In genomic region chr7:102733793-102734192, GRCm38 (mm10) we compare ENCODE assay signal across 30 mouse cellular contexts. TPM values are rescaled to one million over a fixed set of nuclear protein-coding genes. Genes with fewer than 3 reads are reported as not detected.
A peak's percentile ranks its signal among the peaks of the same experiment; 100 is the strongest.
DNase-seq lines count a peak whose midpoint lies in the region; ATAC-seq and TF ChIP-seq lines count a peak whose summit lies in the region.
"Had no signal": no experiment of that assay in that cellular context is flagged by ENCODE, and none has a peak within 500 bp of the region (broad histone marks: within the 10 kb centered on the region; RNA-seq: fewer than 3 reads in every experiment).

No protein-coding gene starts in this region.

- ATAC-seq in embryonic facial prominence, embryonic 12.5 days (ENCODE audit: insufficient number of reproducible peaks, insufficient read depth, low FRiP score, low TSS enrichment): peak; percentile 64; the same call in 1 of the 2 replicates
- 0 out of 2 replicates have a peak, but pooled peaks have one; percentile 9 for ATAC-seq in kidney, embryonic 15.5 days (replicated peaks; ENCODE audit: low FRiP score)
- ATAC-seq in midbrain, embryonic 12.5 days (ENCODE audit: low FRiP score, low read depth): peak; percentile 34; the same call in 1 of the 2 replicates
- ATAC-seq in midbrain, embryonic 16.5 days: no peak
- peak; percentile 46; the same call in 1 of the 2 replicates for ATAC-seq in stomach, embryonic 14.5 days (ENCODE audit: insufficient number of reproducible peaks, insufficient read depth, low FRiP score, low read depth)
- no peak for ATAC-seq in stomach, postnatal 0 days (ENCODE audit: low FRiP score, low TSS enrichment)
- ATAC-seq: activated CD4-positive, CD25-positive, alpha-beta regulatory T cell, adult 4 months; forebrain, embryonic 15.5 days; hindbrain, postnatal 0 days had no signal

- H3K27ac ChIP-seq in embryonic facial prominence, embryonic 12.5 days: no peak overlapping the region
- H3K27ac ChIP-seq in embryonic facial prominence, embryonic 10.5 days (replicated peaks): no peak overlapping the region
- no peak overlapping the region for H3K27ac ChIP-seq in kidney, embryonic 15.5 days
- no peak overlapping the region for H3K27ac ChIP-seq in midbrain, embryonic 12.5 days (replicated peaks)
- H3K27ac ChIP-seq in midbrain, embryonic 16.5 days (ENCODE audit: low read length): no peak overlapping the region
- H3K27ac ChIP-seq in stomach, embryonic 14.5 days (ENCODE audit: low read length): no peak overlapping the region
- H3K27ac ChIP-seq in stomach, postnatal 0 days (replicated peaks): no peak overlapping the region
- H3K27ac ChIP-seq: embryonic facial prominence, embryonic 15.5 days; forebrain, embryonic 15.5 days; heart, embryonic 10.5 days; hindbrain, embryonic 13.5 days; hindbrain, postnatal 0 days had no signal

- WGBS in embryonic facial prominence, embryonic 12.5 days: 52% methylated on average over 1 of the region's 1 CpGs
- WGBS in embryonic facial prominence, embryonic 10.5 days: 63% methylated on average over 1 of the region's 1 CpGs
- WGBS in kidney, embryonic 15.5 days: 29% methylated on average over 1 of the region's 1 CpGs
- 85% methylated on average over 1 of the region's 1 CpGs for WGBS in midbrain, embryonic 12.5 days
- 94% methylated on average over 1 of the region's 1 CpGs for WGBS in midbrain, embryonic 16.5 days
- 22% methylated on average over 1 of the region's 1 CpGs for WGBS in stomach, embryonic 14.5 days
- whole genome bisulfite sequencing in stomach, postnatal 0 days: 15% methylated on average over 1 of the region's 1 CpGs

- no peak for DNase-seq in embryonic facial prominence, embryonic 10.5 days (ENCODE audit: low spot score)
- no peak for DNase-seq in kidney, adult 8-10 months
- no peak for DNase-seq in stomach, postnatal 0 days (ENCODE audit: low spot score)
- DNase-seq: adrenal gland, adult 8-10 months; adrenal gland, postnatal 25 days; cerebellum, adult 11-12 months; cerebellum, adult 8-10 months; cerebellum, postnatal 10 days; cerebellum, postnatal 36 days; embryo, embryonic 11 days; gastrocnemius, postnatal 25 days; heart, adult 18-20 months had no signal

- no peak overlapping the region for H3K9ac ChIP-seq in embryonic facial prominence, embryonic 12.5 days
- no peak overlapping the region for H3K9ac ChIP-seq in kidney, embryonic 15.5 days
- H3K9ac ChIP-seq in midbrain, embryonic 12.5 days (replicated peaks): no peak overlapping the region
- H3K9ac ChIP-seq in midbrain, embryonic 16.5 days (ENCODE audit: low read depth, low read length): no peak overlapping the region
- no peak overlapping the region for H3K9ac ChIP-seq in stomach, embryonic 14.5 days (replicated peaks; ENCODE audit: low read depth, low read length)
- no peak overlapping the region for H3K9ac ChIP-seq in stomach, postnatal 0 days (ENCODE audit: low read length)
- H3K9ac ChIP-seq: embryonic facial prominence, embryonic 15.5 days; forebrain, embryonic 15.5 days; hindbrain, embryonic 13.5 days had no signal

- TF ChIP-seq EP300 in stomach, postnatal 0 days (optimal IDR thresholded peaks at IDR 0.05): no peak

- H3K36me3 ChIP-seq in embryonic facial prominence, embryonic 12.5 days: no peaks in the 10 kb centered on the region
- no peaks in the 10 kb centered on the region for H3K36me3 ChIP-seq in embryonic facial prominence, embryonic 10.5 days (replicated peaks)
- no peaks in the 10 kb centered on the region for H3K36me3 ChIP-seq in kidney, embryonic 15.5 days
- H3K36me3 ChIP-seq in midbrain, embryonic 12.5 days: no peaks in the 10 kb centered on the region
- H3K36me3 ChIP-seq in midbrain, embryonic 16.5 days (ENCODE audit: control insufficient read depth, insufficient read depth, low read length): no peaks in the 10 kb centered on the region
- H3K36me3 ChIP-seq in stomach, embryonic 14.5 days (ENCODE audit: control insufficient read depth, insufficient read depth, low read length): no peaks in the 10 kb centered on the region
- no peaks in the 10 kb centered on the region for H3K36me3 ChIP-seq in stomach, postnatal 0 days (ENCODE audit: control insufficient read depth, insufficient read depth, low read length)
- H3K36me3 ChIP-seq: embryonic facial prominence, embryonic 15.5 days; forebrain, embryonic 15.5 days; heart, embryonic 10.5 days; hindbrain, embryonic 13.5 days had no signal

- TF ChIP-seq CTCF in stomach, postnatal 0 days (IDR thresholded peaks at IDR 0.05; ENCODE audit: low read depth): no peak

- no peaks in the 10 kb centered on the region for H3K27me3 ChIP-seq in embryonic facial prominence, embryonic 12.5 days
- no peaks in the 10 kb centered on the region for H3K27me3 ChIP-seq in embryonic facial prominence, embryonic 10.5 days (replicated peaks; ENCODE audit: low read depth, poor library complexity, severe bottlenecking)
- no peaks in the 10 kb centered on the region for H3K27me3 ChIP-seq in kidney, embryonic 15.5 days
- no peaks in the 10 kb centered on the region for H3K27me3 ChIP-seq in midbrain, embryonic 12.5 days
- H3K27me3 ChIP-seq in midbrain, embryonic 16.5 days (ENCODE audit: control insufficient read depth, insufficient read depth, low read depth, low read length): no peaks in the 10 kb centered on the region
- H3K27me3 ChIP-seq in stomach, embryonic 14.5 days (ENCODE audit: control insufficient read depth, insufficient read depth, low read length): no peaks in the 10 kb centered on the region
- no peaks in the 10 kb centered on the region for H3K27me3 ChIP-seq in stomach, postnatal 0 days (ENCODE audit: control insufficient read depth, insufficient read depth, low read length)
- H3K27me3 ChIP-seq: embryonic facial prominence, embryonic 15.5 days; forebrain, embryonic 15.5 days; hindbrain, embryonic 13.5 days had no signal

- H3K4me3 ChIP-seq in embryonic facial prominence, embryonic 12.5 days: no peak overlapping the region
- H3K4me3 ChIP-seq in embryonic facial prominence, embryonic 10.5 days: no peak overlapping the region
- no peak overlapping the region for H3K4me3 ChIP-seq in kidney, embryonic 15.5 days (replicated peaks)
- no peak overlapping the region for H3K4me3 ChIP-seq in midbrain, embryonic 12.5 days
- H3K4me3 ChIP-seq in midbrain, embryonic 16.5 days (ENCODE audit: low read depth, low read length): no peak overlapping the region
- H3K4me3 ChIP-seq in stomach, embryonic 14.5 days (ENCODE audit: low read depth, low read length): no peak overlapping the region
- no peak overlapping the region for H3K4me3 ChIP-seq in stomach, postnatal 0 days (ENCODE audit: low read depth, low read length)
- H3K4me3 ChIP-seq: embryonic facial prominence, embryonic 15.5 days; forebrain, embryonic 15.5 days; heart, embryonic 10.5 days; hindbrain, embryonic 13.5 days had no signal

- no peaks in the 10 kb centered on the region for H3K9me3 ChIP-seq in embryonic facial prominence, embryonic 12.5 days
- no peaks in the 10 kb centered on the region for H3K9me3 ChIP-seq in embryonic facial prominence, embryonic 10.5 days
- no peaks in the 10 kb centered on the region for H3K9me3 ChIP-seq in kidney, embryonic 15.5 days (replicated peaks)
- no peaks in the 10 kb centered on the region for H3K9me3 ChIP-seq in midbrain, embryonic 12.5 days
- no peaks in the 10 kb centered on the region for H3K9me3 ChIP-seq in midbrain, embryonic 16.5 days (replicated peaks; ENCODE audit: control insufficient read depth, low read length, poor library complexity, severe bottlenecking)
- H3K9me3 ChIP-seq in stomach, embryonic 14.5 days (ENCODE audit: control insufficient read depth, low read depth, low read length): no peaks in the 10 kb centered on the region
- no peaks in the 10 kb centered on the region for H3K9me3 ChIP-seq in stomach, postnatal 0 days (ENCODE audit: control insufficient read depth, low read length)
- H3K9me3 ChIP-seq: embryonic facial prominence, embryonic 15.5 days; forebrain, embryonic 15.5 days; heart, embryonic 10.5 days; hindbrain, embryonic 13.5 days had no signal

- H3K4me1 ChIP-seq in embryonic facial prominence, embryonic 12.5 days: no peaks in the 10 kb centered on the region
- H3K4me1 ChIP-seq in embryonic facial prominence, embryonic 10.5 days: no peaks in the 10 kb centered on the region
- H3K4me1 ChIP-seq in kidney, embryonic 15.5 days: no peaks in the 10 kb centered on the region
- no peaks in the 10 kb centered on the region for H3K4me1 ChIP-seq in midbrain, embryonic 12.5 days
- no peaks in the 10 kb centered on the region for H3K4me1 ChIP-seq in midbrain, embryonic 16.5 days (ENCODE audit: control insufficient read depth, insufficient read depth, low read length)
- no peaks in the 10 kb centered on the region for H3K4me1 ChIP-seq in stomach, embryonic 14.5 days (ENCODE audit: control insufficient read depth, insufficient read depth, low read length)
- H3K4me1 ChIP-seq in stomach, postnatal 0 days (replicated peaks; ENCODE audit: control insufficient read depth, insufficient read depth): no peaks in the 10 kb centered on the region
- H3K4me1 ChIP-seq: embryonic facial prominence, embryonic 15.5 days; forebrain, embryonic 15.5 days; heart, embryonic 10.5 days; hindbrain, embryonic 13.5 days had no signal

- no peak overlapping the region for H3K4me2 ChIP-seq in embryonic facial prominence, embryonic 12.5 days (replicated peaks)
- H3K4me2 ChIP-seq in kidney, embryonic 15.5 days: no peak overlapping the region
- no peak overlapping the region for H3K4me2 ChIP-seq in midbrain, embryonic 12.5 days (replicated peaks)
- no peak overlapping the region for H3K4me2 ChIP-seq in midbrain, embryonic 16.5 days (ENCODE audit: low read length)
- no peak overlapping the region for H3K4me2 ChIP-seq in stomach, embryonic 14.5 days (replicated peaks; ENCODE audit: low read depth, low read length)
- no peak overlapping the region for H3K4me2 ChIP-seq in stomach, postnatal 0 days (replicated peaks; ENCODE audit: low read depth)
- H3K4me2 ChIP-seq: embryonic facial prominence, embryonic 15.5 days; forebrain, embryonic 15.5 days; hindbrain, embryonic 13.5 days had no signal

RNA-seq across cellular contexts. Expression of gene Olfr559, which starts 6.5 kb away (rescaled TPM):
- polyA plus RNA-seq in embryonic facial prominence, embryonic 12.5 days (2016; fragmentation: Nextera tagmentation; extraction: Ambion mirVana): not detected in 2 replicates
- not detected in 2 replicates for polyA plus RNA-seq in embryonic facial prominence, embryonic 10.5 days (2016; fragmentation: Nextera tagmentation; extraction: Ambion mirVana)
- polyA plus RNA-seq in kidney, embryonic 15.5 days (2015; fragmentation: Nextera tagmentation; extraction: Ambion mirVana): not detected in 2 replicates
- polyA plus RNA-seq in midbrain, embryonic 12.5 days (2016; fragmentation: Nextera tagmentation; extraction: Ambion mirVana): not detected in 2 replicates
- not detected in 2 replicates for polyA plus RNA-seq in midbrain, embryonic 16.5 days (2015; fragmentation: Nextera tagmentation; extraction: Ambion mirVana)
- polyA plus RNA-seq in stomach, embryonic 14.5 days (2014; fragmentation: Nextera tagmentation; extraction: Ambion mirVana): not detected in 2 replicates
- polyA plus RNA-seq in stomach, postnatal 0 days (2015; fragmentation: Nextera tagmentation; extraction: Ambion mirVana): not detected in 2 replicates
- polyA plus RNA-seq: activated CD4-positive, CD25-positive, alpha-beta regulatory T cell, adult 4 months; brain, embryonic 14.5 days; cortical plate, adult 2 months; embryonic facial prominence, embryonic 11.5 days; embryonic facial prominence, embryonic 15.5 days; forebrain, embryonic 11.5 days; forebrain, embryonic 15.5 days; gonadal fat pad, adult 2 months; heart, embryonic 10.5 days; heart, postnatal 0 days; hindbrain, embryonic 13.5 days; hindbrain, postnatal 0 days had no signal

RNA-seq across cellular contexts. Expression of gene Olfr33, which starts 14.9 kb away (rescaled TPM):
- polyA plus RNA-seq in embryonic facial prominence, embryonic 12.5 days (2016; fragmentation: Nextera tagmentation; extraction: Ambion mirVana): not detected in 2 replicates
- polyA plus RNA-seq in embryonic facial prominence, embryonic 10.5 days (2016; fragmentation: Nextera tagmentation; extraction: Ambion mirVana): not detected in 2 replicates
- polyA plus RNA-seq in kidney, embryonic 15.5 days (2015; fragmentation: Nextera tagmentation; extraction: Ambion mirVana): not detected in 2 replicates
- not detected in 2 replicates for polyA plus RNA-seq in midbrain, embryonic 12.5 days (2016; fragmentation: Nextera tagmentation; extraction: Ambion mirVana)
- not detected in 2 replicates for polyA plus RNA-seq in midbrain, embryonic 16.5 days (2015; fragmentation: Nextera tagmentation; extraction: Ambion mirVana)
- not detected in 2 replicates for polyA plus RNA-seq in stomach, embryonic 14.5 days (2014; fragmentation: Nextera tagmentation; extraction: Ambion mirVana)
- polyA plus RNA-seq in stomach, postnatal 0 days (2015; fragmentation: Nextera tagmentation; extraction: Ambion mirVana): not detected in 2 replicates
- polyA plus RNA-seq: activated CD4-positive, CD25-positive, alpha-beta regulatory T cell, adult 4 months; brain, embryonic 14.5 days; cortical plate, adult 2 months; embryonic facial prominence, embryonic 11.5 days; forebrain, embryonic 11.5 days; forebrain, embryonic 15.5 days; gonadal fat pad, adult 2 months; heart, embryonic 10.5 days; heart, embryonic 14.5 days; heart, postnatal 0 days; hindbrain, embryonic 13.5 days; hindbrain, postnatal 0 days had no signal

RNA-seq across cellular contexts. Expression of gene Olfr560, which starts 25.4 kb away (rescaled TPM):
- polyA plus RNA-seq in embryonic facial prominence, embryonic 12.5 days (2016; fragmentation: Nextera tagmentation; extraction: Ambion mirVana): not detected in 2 replicates
- polyA plus RNA-seq in embryonic facial prominence, embryonic 10.5 days (2016; fragmentation: Nextera tagmentation; extraction: Ambion mirVana): not detected in 2 replicates
- polyA plus RNA-seq in kidney, embryonic 15.5 days (2015; fragmentation: Nextera tagmentation; extraction: Ambion mirVana): not detected in 2 replicates
- polyA plus RNA-seq in midbrain, embryonic 12.5 days (2016; fragmentation: Nextera tagmentation; extraction: Ambion mirVana): not detected in 2 replicates
- not detected in 2 replicates for polyA plus RNA-seq in midbrain, embryonic 16.5 days (2015; fragmentation: Nextera tagmentation; extraction: Ambion mirVana)
- not detected in 2 replicates for polyA plus RNA-seq in stomach, embryonic 14.5 days (2014; fragmentation: Nextera tagmentation; extraction: Ambion mirVana)
- polyA plus RNA-seq in stomach, postnatal 0 days (2015; fragmentation: Nextera tagmentation; extraction: Ambion mirVana): not detected in 2 replicates
- polyA plus RNA-seq: activated CD4-positive, CD25-positive, alpha-beta regulatory T cell, adult 4 months; brain, embryonic 14.5 days; embryonic facial prominence, embryonic 11.5 days; forebrain, embryonic 11.5 days; forebrain, embryonic 15.5 days; gonadal fat pad, adult 2 months; heart, embryonic 10.5 days; heart, embryonic 14.5 days; heart, postnatal 0 days; hindbrain, embryonic 13.5 days; hindbrain, postnatal 0 days had no signal

RNA-seq across cellular contexts. Expression of gene Olfr78, which starts 25.5 kb away (rescaled TPM):
- 0.18 and 0.19 TPM in 2 replicates for polyA plus RNA-seq in embryonic facial prominence, embryonic 12.5 days (2016; fragmentation: Nextera tagmentation; extraction: Ambion mirVana)
- not detected in 2 replicates for polyA plus RNA-seq in embryonic facial prominence, embryonic 10.5 days (2016; fragmentation: Nextera tagmentation; extraction: Ambion mirVana)
- polyA plus RNA-seq in kidney, embryonic 15.5 days (2015; fragmentation: Nextera tagmentation; extraction: Ambion mirVana): 0.27 and 0.48 TPM in 2 replicates
- polyA plus RNA-seq in midbrain, embryonic 12.5 days (2016; fragmentation: Nextera tagmentation; extraction: Ambion mirVana): not detected in 2 replicates
- polyA plus RNA-seq in midbrain, embryonic 16.5 days (2015; fragmentation: Nextera tagmentation; extraction: Ambion mirVana): 0.16 TPM in 1 of 2 replicates, not detected in the other
- 0.18 and 0.49 TPM in 2 replicates for polyA plus RNA-seq in stomach, embryonic 14.5 days (2014; fragmentation: Nextera tagmentation; extraction: Ambion mirVana)
- polyA plus RNA-seq in stomach, postnatal 0 days (2015; fragmentation: Nextera tagmentation; extraction: Ambion mirVana): 0.32 and 0.35 TPM in 2 replicates
- polyA plus RNA-seq: activated CD4-positive, CD25-positive, alpha-beta regulatory T cell, adult 4 months; embryonic facial prominence, embryonic 11.5 days; forebrain, embryonic 11.5 days; heart, embryonic 10.5 days; heart, embryonic 14.5 days had no signal

RNA-seq across cellular contexts. Expression of gene Olfr558, which starts 31.8 kb away (rescaled TPM):
- 0.55 and 0.98 TPM in 2 replicates for polyA plus RNA-seq in embryonic facial prominence, embryonic 12.5 days (2016; fragmentation: Nextera tagmentation; extraction: Ambion mirVana)
- 0.09 TPM in 1 of 2 replicates, not detected in the other for polyA plus RNA-seq in embryonic facial prominence, embryonic 10.5 days (2016; fragmentation: Nextera tagmentation; extraction: Ambion mirVana)
- 0.78 and 0.81 TPM in 2 replicates for polyA plus RNA-seq in kidney, embryonic 15.5 days (2015; fragmentation: Nextera tagmentation; extraction: Ambion mirVana)
- not detected in 2 replicates for polyA plus RNA-seq in midbrain, embryonic 12.5 days (2016; fragmentation: Nextera tagmentation; extraction: Ambion mirVana)
- polyA plus RNA-seq in midbrain, embryonic 16.5 days (2015; fragmentation: Nextera tagmentation; extraction: Ambion mirVana): not detected in 2 replicates
- polyA plus RNA-seq in stomach, embryonic 14.5 days (2014; fragmentation: Nextera tagmentation; extraction: Ambion mirVana): 0.13 and 0.17 TPM in 2 replicates
- 0.27 and 0.40 TPM in 2 replicates for polyA plus RNA-seq in stomach, postnatal 0 days (2015; fragmentation: Nextera tagmentation; extraction: Ambion mirVana)
- polyA plus RNA-seq: activated CD4-positive, CD25-positive, alpha-beta regulatory T cell, adult 4 months; forebrain, embryonic 11.5 days; forebrain, embryonic 15.5 days; heart, embryonic 10.5 days had no signal

Comparison
In these comparisons a context has a peak if more than half of its experiments do, and no peak if none do; other contexts are left out.
1. ATAC-seq: peak in embryonic facial prominence, embryonic 12.5 days (single experiment), kidney, embryonic 15.5 days (single experiment), midbrain, embryonic 12.5 days (single experiment) and stomach, embryonic 14.5 days (single experiment); none in midbrain, embryonic 16.5 days (single experiment) and stomach, postnatal 0 days (single experiment).